29 mouse cellular contexts compared by ENCODE assay signal in the genomic region with DNA sequence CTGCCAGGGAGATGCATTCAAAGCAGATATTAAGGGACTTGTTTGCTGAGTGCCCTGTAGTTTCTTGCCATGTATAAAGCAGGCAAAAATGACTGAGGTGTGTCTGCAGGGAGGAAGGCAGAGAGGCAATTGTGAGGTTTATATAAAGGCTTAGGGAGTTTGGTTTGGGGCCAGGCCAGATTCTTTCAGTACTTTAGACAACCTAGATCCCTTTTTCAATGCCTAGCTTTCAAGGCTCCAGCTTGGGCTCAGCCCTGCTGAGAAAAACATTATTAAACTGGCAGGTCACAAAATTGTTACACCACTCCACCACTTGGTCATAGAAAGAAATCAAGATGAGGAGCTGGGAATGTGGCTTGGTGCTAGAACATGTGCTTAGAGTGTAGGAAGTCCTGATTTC. TPM values are rescaled to one million over a fixed set of nuclear protein-coding genes. Genes with fewer than 3 reads are reported as not detected.
"Had no signal": no experiment of that assay in that cellular context is flagged by ENCODE, and none has a peak within 500 bp of the region (broad histone marks: within the 10 kb centered on the region; RNA-seq: fewer than 3 reads in every experiment).

No protein-coding gene starts in this region.

- H3K9ac ChIP-seq: limb, embryonic 15.5 days; liver, embryonic 14.5 days; liver, postnatal 0 days; midbrain, embryonic 13.5 days had no signal

- H3K27me3 ChIP-seq: limb, embryonic 15.5 days; megakaryocyte, embryonic 14.5 days; midbrain, embryonic 13.5 days had no signal

- H3K27ac ChIP-seq: hindbrain, postnatal 0 days; limb, embryonic 15.5 days; liver, embryonic 14.5 days; midbrain, embryonic 10.5 days; midbrain, embryonic 13.5 days had no signal

- H3K4me2 ChIP-seq: limb, embryonic 15.5 days; liver, embryonic 11.5 days; midbrain, embryonic 13.5 days had no signal

- ATAC-seq: hindbrain, postnatal 0 days; inflammation-experienced regulatory T-cells, adult 6 months; intestine, embryonic 16.5 days; liver, postnatal 0 days; midbrain, embryonic 13.5 days; midbrain, embryonic 16.5 days had no signal

- H3K4me1 ChIP-seq: limb, embryonic 15.5 days; megakaryocyte, embryonic 14.5 days; midbrain, embryonic 10.5 days; midbrain, embryonic 13.5 days had no signal

- DNase-seq: kidney, adult 18-20 months; kidney, adult 9 months; kidney, postnatal 14 days; kidney, postnatal 4 days; liver, postnatal 0 days; thymus, adult 18-20 months; thymus, postnatal 36 days had no signal

- H3K4me3 ChIP-seq: limb, embryonic 15.5 days; megakaryocyte, embryonic 14.5 days; midbrain, embryonic 10.5 days; midbrain, embryonic 13.5 days; myocyte had no signal

- H3K9me3 ChIP-seq: limb, embryonic 15.5 days; midbrain, embryonic 13.5 days had no signal

- H3K36me3 ChIP-seq: limb, embryonic 15.5 days; midbrain, embryonic 10.5 days; midbrain, embryonic 13.5 days had no signal

RNA-seq across cellular contexts. Expression of gene Cyp2f2, which starts 9.4 kb away (rescaled TPM):
- total RNA-seq: hindbrain, postnatal 0 days; layer of hippocampus, adult 18-20 months; layer of hippocampus, postnatal 14 days; monocyte, adult 5-6 weeks had no signal
- polyA plus RNA-seq: inflammation-experienced regulatory T-cells, adult 6 months; limb, embryonic 11.5 days; liver, embryonic 11.5 days; midbrain, embryonic 10.5 days; midbrain, embryonic 13.5 days; midbrain, embryonic 16.5 days; neural tube, embryonic 11.5 days; neural tube, embryonic 14.5 days had no signal

RNA-seq across cellular contexts. Expression of gene Cyp2t4, which starts 43.2 kb away (rescaled TPM):
- total RNA-seq: hindbrain, postnatal 0 days; layer of hippocampus, adult 18-20 months; layer of hippocampus, postnatal 14 days; left cerebral cortex, adult 8-10 months; left cerebral cortex, postnatal 25 days; monocyte, adult 5-6 weeks had no signal
- polyA plus RNA-seq: liver, embryonic 11.5 days; liver, embryonic 14.5 days; liver, postnatal 0 days; neural tube, embryonic 11.5 days; small intestine, adult 2 months; spleen, adult 2 months; testis, adult 2 months had no signal
